Mouse (Mus musculus): Measurements from ENCODE around the gene Ice2. TPM values are rescaled to one million over a fixed set of nuclear protein-coding genes. Genes with fewer than 3 reads are reported as not detected.

The Ice2 gene
- polyA plus RNA-seq, 1 experiment = 8.4 TPM

GRCm38 (mm10) chr9:69456406-69457075 lies 58.8 kb downstream of the Ice2 start:
- TF ChIP-seq POLR2A (IDR thresholded peaks at IDR 0.05; ENCODE audit: borderline replicate concordance, insufficient read depth, low read length) (no peak), CTCF (IDR thresholded peaks at IDR 0.05; ENCODE audit: borderline replicate concordance, insufficient read depth, low read depth, low read length) (no peak)
- H3K27me3 ChIP-seq (ENCODE audit: control insufficient read depth, insufficient read depth, low read length) = no peaks in the 10 kb centered on the region
- no peak overlapping the region for H3K27ac ChIP-seq (ENCODE audit: insufficient read depth, low read length)
- DNase-seq = no peak
- H3K4me3 ChIP-seq (replicated peaks; ENCODE audit: insufficient read depth, low read depth, low read length) = no peak overlapping the region
- no peaks in the 10 kb centered on the region; the same call in 1 of the 2 replicates for H3K4me1 ChIP-seq (ENCODE audit: control insufficient read depth, insufficient read depth, low read length)
- WGBS = 76% methylated on average over 15 of the region's 15 CpGs

GRCm38 (mm10) chr9:69457143-69457542 lies 59.4 kb downstream of the Ice2 start:
- Histone ChIP-seq H3K4me1 (ENCODE audit: control insufficient read depth, insufficient read depth, low read length) (no peaks in the 10 kb centered on the region; the same call in 1 of the 2 replicates), H3K27me3 (ENCODE audit: control insufficient read depth, insufficient read depth, low read length) (no peaks in the 10 kb centered on the region), H3K4me3 (replicated peaks; ENCODE audit: insufficient read depth, low read depth, low read length) (no peak overlapping the region), H3K27ac (ENCODE audit: insufficient read depth, low read length) (no peak overlapping the region)
- no peak for DNase-seq
- 96% methylated on average over 3 of the region's 3 CpGs for WGBS
- no peak for TF ChIP-seq POLR2A (IDR thresholded peaks at IDR 0.05; ENCODE audit: borderline replicate concordance, insufficient read depth, low read length)
- TF ChIP-seq CTCF (IDR thresholded peaks at IDR 0.05; ENCODE audit: borderline replicate concordance, insufficient read depth, low read depth, low read length) = no peak

GRCm38 (mm10) chr9:69457747-69458625 lies 60.3 kb downstream of the Ice2 start:
- no peaks in the 10 kb centered on the region for H3K27me3 ChIP-seq (ENCODE audit: control insufficient read depth, insufficient read depth, low read length)
- TF ChIP-seq POLR2A (IDR thresholded peaks at IDR 0.05; ENCODE audit: borderline replicate concordance, insufficient read depth, low read length) = no peak
- no peak for TF ChIP-seq CTCF (IDR thresholded peaks at IDR 0.05; ENCODE audit: borderline replicate concordance, insufficient read depth, low read depth, low read length)
- H3K4me1 ChIP-seq (ENCODE audit: control insufficient read depth, insufficient read depth, low read length) = no peaks in the 10 kb centered on the region; the same call in 1 of the 2 replicates
- 25% methylated on average over 14 of the region's 14 CpGs for WGBS
- H3K4me3 ChIP-seq (replicated peaks; ENCODE audit: insufficient read depth, low read depth, low read length) = no peak overlapping the region
- DNase-seq = peak in 1 of 2 experiments; percentile 9
- no peak overlapping the region for H3K27ac ChIP-seq (ENCODE audit: insufficient read depth, low read length)

- no peak for TF ChIP-seq CTCF (IDR thresholded peaks at IDR 0.05; ENCODE audit: borderline replicate concordance, insufficient read depth, low read depth, low read length)
- no peak for TF ChIP-seq POLR2A (IDR thresholded peaks at IDR 0.05; ENCODE audit: borderline replicate concordance, insufficient read depth, low read length)
- WGBS = 43% methylated on average over 2 of the region's 2 CpGs
- H3K27me3 ChIP-seq (ENCODE audit: control insufficient read depth, insufficient read depth, low read length) = no peaks in the 10 kb centered on the region
- H3K4me3 ChIP-seq (replicated peaks; ENCODE audit: insufficient read depth, low read depth, low read length) = no peak overlapping the region
- no peak overlapping the region for H3K27ac ChIP-seq (ENCODE audit: insufficient read depth, low read length)
- no peak for DNase-seq
- H3K4me1 ChIP-seq (ENCODE audit: control insufficient read depth, insufficient read depth, low read length) = no peaks in the 10 kb centered on the region; the same call in 1 of the 2 replicates
These were observed 61.3 kb downstream of the Ice2 start for GRCm38 (mm10) chr9:69458982-69459381.

GRCm38 (mm10) chr9:69459876-69460275 lies 62.2 kb downstream of the Ice2 start:
- TF ChIP-seq POLR2A (IDR thresholded peaks at IDR 0.05; ENCODE audit: borderline replicate concordance, insufficient read depth, low read length) (no peak), CTCF (IDR thresholded peaks at IDR 0.05; ENCODE audit: borderline replicate concordance, insufficient read depth, low read depth, low read length) (no peak)
- no peak overlapping the region for H3K4me3 ChIP-seq (replicated peaks; ENCODE audit: insufficient read depth, low read depth, low read length)
- no peaks in the 10 kb centered on the region; the same call in 1 of the 2 replicates for H3K4me1 ChIP-seq (ENCODE audit: control insufficient read depth, insufficient read depth, low read length)
- DNase-seq = no peak
- no peak overlapping the region for H3K27ac ChIP-seq (ENCODE audit: insufficient read depth, low read length)
- H3K27me3 ChIP-seq (ENCODE audit: control insufficient read depth, insufficient read depth, low read length) = no peaks in the 10 kb centered on the region
- WGBS = 93% methylated on average over 7 of the region's 7 CpGs

GRCm38 (mm10) chr9:69463046-69463445 lies 65.3 kb downstream of the Ice2 start:
- TF ChIP-seq CTCF (IDR thresholded peaks at IDR 0.05; ENCODE audit: borderline replicate concordance, insufficient read depth, low read depth, low read length) (no peak), POLR2A (IDR thresholded peaks at IDR 0.05; ENCODE audit: borderline replicate concordance, insufficient read depth, low read length) (no peak)
- no peak for DNase-seq
- Histone ChIP-seq H3K4me3 (replicated peaks; ENCODE audit: insufficient read depth, low read depth, low read length) (no peak overlapping the region), H3K27ac (ENCODE audit: insufficient read depth, low read length) (no peak overlapping the region), H3K27me3 (ENCODE audit: control insufficient read depth, insufficient read depth, low read length) (no peaks in the 10 kb centered on the region), H3K4me1 (ENCODE audit: control insufficient read depth, insufficient read depth, low read length) (no peaks in the 10 kb centered on the region)
- WGBS = 84% methylated on average over 2 of the region's 2 CpGs

GRCm38 (mm10) chr9:69464109-69464756 lies 66.5 kb downstream of the Ice2 start:
- Histone ChIP-seq H3K27ac (ENCODE audit: insufficient read depth, low read length) (no peak overlapping the region), H3K27me3 (ENCODE audit: control insufficient read depth, insufficient read depth, low read length) (no peaks in the 10 kb centered on the region), H3K4me1 (ENCODE audit: control insufficient read depth, insufficient read depth, low read length) (no peaks in the 10 kb centered on the region), H3K4me3 (replicated peaks; ENCODE audit: insufficient read depth, low read depth, low read length) (no peak overlapping the region)
- WGBS = 87% methylated on average over 6 of the region's 6 CpGs
- DNase-seq = no peak
- TF ChIP-seq CTCF (IDR thresholded peaks at IDR 0.05; ENCODE audit: borderline replicate concordance, insufficient read depth, low read depth, low read length) (no peak), POLR2A (IDR thresholded peaks at IDR 0.05; ENCODE audit: borderline replicate concordance, insufficient read depth, low read length) (no peak)
